Mouse (Mus musculus) CD4-positive helper T cell, adult 2 months (primary cell): Measurements from ENCODE around the gene Kcnn4.
A peak's percentile ranks its signal among the peaks of the same experiment; 100 is the strongest.

Source experiments
- DNase-seq: peaks from one replicate; pipeline ENCODE4 v3.0.0-alpha.2; 2012; ENCODE audit warnings: low read depth, missing footprints, low spot score

Gene Kcnn4

GRCm38 (mm10) chr7:24423956-24424732 lies 54.1 kb downstream of the Kcnn4 start:
- DNase-seq, result no peak

- DNase-seq, result no peak
Measured at GRCm38 (mm10) chr7:24425919-24426318, 55.9 kb downstream of the Kcnn4 start.

- no peak for DNase-seq
Measured at GRCm38 (mm10) chr7:24427168-24427567, 57.1 kb downstream of the Kcnn4 start.

GRCm38 (mm10) chr7:24428725-24429124 lies 58.7 kb downstream of the Kcnn4 start:
- DNase-seq, result no peak

- no peak for DNase-seq
Measured at GRCm38 (mm10) chr7:24429413-24430112, 59.5 kb downstream of the Kcnn4 start.

GRCm38 (mm10) chr7:24430551-24431345 lies 60.7 kb downstream of the Kcnn4 start:
- peak; percentile 79 for DNase-seq

- peak; percentile 67 for DNase-seq
Measured at GRCm38 (mm10) chr7:24431713-24432112, 61.6 kb downstream of the Kcnn4 start.

- DNase-seq, result no peak
Measured at GRCm38 (mm10) chr7:24435305-24435704, 65.2 kb downstream of the Kcnn4 start.
